Mouse (Mus musculus) heart, embryonic 11.5 days (tissue): ENCODE results near the gene Ttc37. TPM values are rescaled to one million over a fixed set of nuclear protein-coding genes. Genes with fewer than 3 reads are reported as not detected.

ENCODE experiments used
- ATAC-seq: fragments of 200-750 bp; cut with Nextera tagmentation; replicated peaks from 2 replicates; pipeline ENCODE4 v1.8.0; 2017; ENCODE audit warnings: moderate library complexity; ENCODE audit not compliant: insufficient number of reproducible peaks, low FRiP score, low TSS enrichment
- H3K27ac ChIP-seq: fragments of 300-500 bp; sonication (generic); 2 replicates; pipeline ENCODE4 v1.5.1; 2014; ENCODE audit warnings: mild to moderate bottlenecking, low read depth, low read length
- H3K27me3 ChIP-seq: fragments of 300-500 bp; sonication (generic); 2 replicates; pipeline ENCODE4 v1.6.1; 2014; ENCODE audit warnings: mild to moderate bottlenecking, low read length, mixed read lengths; ENCODE audit not compliant: control insufficient read depth, insufficient read depth
- H3K36me3 ChIP-seq: fragments of 300-500 bp; sonication (generic); 2 replicates; pipeline ENCODE4 v1.6.1; 2014; ENCODE audit warnings: mild to moderate bottlenecking, low read length, moderate library complexity, mixed read lengths; ENCODE audit not compliant: control insufficient read depth, insufficient read depth
- H3K4me1 ChIP-seq: fragments of 300-500 bp; sonication (generic); 2 replicates; pipeline ENCODE4 v1.6.1; 2014; ENCODE audit warnings: low read length; ENCODE audit not compliant: control insufficient read depth, insufficient read depth
- H3K4me2 ChIP-seq: fragments of 300-500 bp; sonication (generic); 2 replicates; pipeline ENCODE4 v1.6.1; 2014; ENCODE audit warnings: mild to moderate bottlenecking, moderate library complexity
- H3K4me3 ChIP-seq: fragments of 300-500 bp; sonication (generic); 2 replicates; pipeline ENCODE4 v1.5.1; 2014; ENCODE audit warnings: low read depth, low read length
- H3K9ac ChIP-seq: fragments of 300-500 bp; sonication (generic); 2 replicates; pipeline ENCODE4 v1.6.1; 2014; ENCODE audit warnings: mild to moderate bottlenecking, low read depth, low read length, moderate library complexity
- H3K9me3 ChIP-seq: fragments of 300-500 bp; sonication (generic); replicated peaks from 2 replicates; pipeline ENCODE4 v1.6.1; 2016; ENCODE audit warnings: low read length; ENCODE audit not compliant: control insufficient read depth
- WGBS: fragments of 180-500 bp; shearing (Covaris S2); extraction: QIAGEN DNeasy Blood & Tissue Kit; methylation state at CpG from one replicate; pipeline ENCODE4 v1.1.7; 2014; ENCODE audit not compliant: insufficient replicate concordance; 5-methylcytosine and 5-hydroxymethylcytosine counted together
- polyA plus RNA-seq: library from polyadenylated mRNA; unstranded; fragments of >200 nt; fragmentation: Nextera tagmentation; extraction: Ambion mirVana; gene quantifications from 2 replicates; pipeline ENCODE4 v1.2.1, GENCODE M21; 2014

The Ttc37 gene
- polyA plus RNA-seq, 1 experiment from 2014 or later: 14.0 TPM

- Histone ChIP-seq H3K4me3 (no peak overlapping the region), H3K4me1 (no peaks in the 10 kb centered on the region), H3K27ac (no peak overlapping the region), H3K9ac (no peak overlapping the region), H3K4me2 (no peak overlapping the region), H3K27me3 (no peaks in the 10 kb centered on the region), H3K9me3 (no peaks in the 10 kb centered on the region), H3K36me3 (peaks cover 18% of the 10 kb centered on the region)
- no peak for ATAC-seq
- 78% methylated on average over 3 of the region's 3 CpGs for WGBS
Measured at GRCm38 (mm10) chr13:76190273-76190672, 91.7 kb downstream of the Ttc37 start.

- no peak overlapping the region for H3K4me2 ChIP-seq
- H3K36me3 ChIP-seq: peaks cover 12% of the 10 kb centered on the region; the same call in 1 of the 2 replicates
- no peaks in the 10 kb centered on the region for H3K9me3 ChIP-seq
- no peak overlapping the region for H3K4me3 ChIP-seq
- no peaks in the 10 kb centered on the region for H3K27me3 ChIP-seq
- no peaks in the 10 kb centered on the region for H3K4me1 ChIP-seq
- no peak overlapping the region for H3K27ac ChIP-seq
- no peak overlapping the region for H3K9ac ChIP-seq
- no peak for ATAC-seq
Measured at GRCm38 (mm10) chr13:76194937-76195336, 96.4 kb downstream of the Ttc37 start.

GRCm38 (mm10) chr13:76195431-76196138, 97.1 kb downstream of the Ttc37 start:
- peaks cover 11% of the 10 kb centered on the region; the same call in 1 of the 2 replicates for H3K36me3 ChIP-seq
- no peak overlapping the region for H3K27ac ChIP-seq
- H3K9ac ChIP-seq: no peak overlapping the region
- no peak overlapping the region for H3K4me2 ChIP-seq
- no peaks in the 10 kb centered on the region for H3K9me3 ChIP-seq
- no peak overlapping the region for H3K4me3 ChIP-seq
- no peaks in the 10 kb centered on the region for H3K27me3 ChIP-seq
- no peaks in the 10 kb centered on the region for H3K4me1 ChIP-seq
- WGBS: 89% methylated on average over 8 of the region's 8 CpGs
- no peak for ATAC-seq

GRCm38 (mm10) chr13:76197297-76197848, 98.8 kb downstream of the Ttc37 start:
- 86% methylated on average over 3 of the region's 3 CpGs for WGBS
- no peaks in the 10 kb centered on the region for H3K9me3 ChIP-seq
- no peak overlapping the region for H3K9ac ChIP-seq
- H3K4me3 ChIP-seq: no peak overlapping the region
- H3K4me2 ChIP-seq: no peak overlapping the region
- 0 out of 2 replicates have a peak, but pooled peaks cover 2% of the 10 kb centered on the region for H3K36me3 ChIP-seq
- ATAC-seq: no peak
- H3K4me1 ChIP-seq: no peaks in the 10 kb centered on the region
- H3K27ac ChIP-seq: no peak overlapping the region
- no peaks in the 10 kb centered on the region for H3K27me3 ChIP-seq

GRCm38 (mm10) chr13:76199943-76200342, 101.4 kb downstream of the Ttc37 start:
- no peak overlapping the region for H3K4me2 ChIP-seq
- WGBS: 87% methylated on average over 4 of the region's 4 CpGs
- no peak overlapping the region for H3K27ac ChIP-seq
- no peaks in the 10 kb centered on the region for H3K36me3 ChIP-seq
- no peaks in the 10 kb centered on the region for H3K27me3 ChIP-seq
- H3K9me3 ChIP-seq: no peaks in the 10 kb centered on the region
- H3K4me3 ChIP-seq: no peak overlapping the region
- no peaks in the 10 kb centered on the region for H3K4me1 ChIP-seq
- H3K9ac ChIP-seq: no peak overlapping the region
- no peak for ATAC-seq

- Histone ChIP-seq H3K4me2 (no peak overlapping the region), H3K9me3 (no peaks in the 10 kb centered on the region), H3K4me1 (no peaks in the 10 kb centered on the region), H3K9ac (no peak overlapping the region), H3K27me3 (no peaks in the 10 kb centered on the region), H3K4me3 (no peak overlapping the region), H3K27ac (no peak overlapping the region), H3K36me3 (no peaks in the 10 kb centered on the region)
- no peak for ATAC-seq
- 83% methylated on average over 2 of the region's 2 CpGs for WGBS
Measured at GRCm38 (mm10) chr13:76214928-76215327, 116.4 kb downstream of the Ttc37 start.

- Histone ChIP-seq H3K9me3 (no peaks in the 10 kb centered on the region), H3K4me2 (no peak overlapping the region), H3K4me1 (no peaks in the 10 kb centered on the region), H3K36me3 (no peaks in the 10 kb centered on the region), H3K27me3 (no peaks in the 10 kb centered on the region), H3K27ac (no peak overlapping the region), H3K4me3 (no peak overlapping the region), H3K9ac (no peak overlapping the region)
- ATAC-seq: peak; percentile 39; the same call in 1 of the 2 replicates
- WGBS: 42% methylated on average over 2 of the region's 2 CpGs
Measured at GRCm38 (mm10) chr13:76215397-76215796, 116.9 kb downstream of the Ttc37 start.
